Mouse (Mus musculus) ovary, postnatal 10 days (tissue): ENCODE results near the gene Frzb.
"Not testable (repeated sequence)": the region's sequence is repeated elsewhere in the genome, so short reads cannot be mapped to it uniquely, and the experiment has no call there.

ENCODE experiments used
- DNase-seq: peaks from one replicate; pipeline ENCODE4 v3.0.0; 2022; ENCODE audit warnings: low spot score

Frzb gene

GRCm38 (mm10) chr2:80447291-80447791, at the start of gene Frzb:
Gene Frzb (minus strand): TSS chr2:80447625.
- DNase-seq, result peak; percentile 6

- DNase-seq, result not testable (repeated sequence)
Measured at GRCm38 (mm10) chr2:80495304-80495703, 47.9 kb upstream of the Frzb start.

- DNase-seq, result no peak
Measured at GRCm38 (mm10) chr2:80486851-80487250, 39.4 kb upstream of the Frzb start.

- no peak for DNase-seq
Measured at GRCm38 (mm10) chr2:80484951-80485350, 37.5 kb upstream of the Frzb start.

GRCm38 (mm10) chr2:80475831-80476230, 28.4 kb upstream of the Frzb start:
- no peak for DNase-seq

DNA sequence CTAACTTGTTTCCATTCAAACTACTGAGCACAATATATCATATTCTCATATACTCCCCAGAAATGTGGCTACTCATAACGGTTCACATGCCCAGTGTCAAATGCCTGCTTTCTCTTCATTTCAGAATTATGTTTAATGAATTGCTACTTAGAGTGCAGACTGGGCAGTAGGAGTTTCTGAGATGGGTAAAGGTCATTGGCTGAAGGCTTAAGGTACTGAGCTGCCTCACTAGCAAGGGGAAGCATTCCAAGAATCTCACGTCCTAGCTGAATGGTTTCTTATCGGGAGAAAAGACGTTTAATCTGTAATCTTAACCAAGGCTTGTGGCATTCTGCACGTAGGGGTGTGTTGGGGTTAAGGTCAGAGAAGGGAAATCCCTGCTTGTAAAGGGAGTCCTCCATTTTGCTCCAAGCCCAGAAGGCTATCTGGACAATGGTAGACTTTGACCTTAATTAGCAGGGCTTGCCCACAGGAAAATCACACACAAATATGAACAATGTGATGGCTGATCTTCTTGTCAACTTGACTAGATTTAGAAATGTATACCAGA, 26.9 kb upstream of the Frzb start:
- no peak for DNase-seq

GRCm38 (mm10) chr2:80465991-80466821, 18.8 kb upstream of the Frzb start:
- DNase-seq, result no peak

DNA sequence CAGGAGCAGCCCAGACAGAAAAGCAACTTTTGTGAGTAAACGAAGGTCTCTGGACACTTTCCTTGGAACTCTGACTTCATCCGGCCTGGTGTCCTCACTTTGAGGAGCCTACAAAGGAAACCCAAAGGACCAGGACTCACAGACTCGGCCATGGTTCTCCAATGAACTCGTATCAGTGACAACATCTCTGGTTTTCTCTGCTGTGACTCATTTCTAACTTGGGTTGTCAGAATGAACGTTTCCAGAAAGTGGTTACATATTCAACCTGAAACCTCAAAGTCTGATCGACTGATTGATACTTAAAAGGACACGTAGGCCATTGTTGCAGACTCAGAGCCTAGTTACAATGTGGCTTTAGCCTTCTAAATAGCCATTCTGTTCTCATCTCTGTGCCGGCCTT, 14.4 kb upstream of the Frzb start:
- DNase-seq, result no peak

DNA sequence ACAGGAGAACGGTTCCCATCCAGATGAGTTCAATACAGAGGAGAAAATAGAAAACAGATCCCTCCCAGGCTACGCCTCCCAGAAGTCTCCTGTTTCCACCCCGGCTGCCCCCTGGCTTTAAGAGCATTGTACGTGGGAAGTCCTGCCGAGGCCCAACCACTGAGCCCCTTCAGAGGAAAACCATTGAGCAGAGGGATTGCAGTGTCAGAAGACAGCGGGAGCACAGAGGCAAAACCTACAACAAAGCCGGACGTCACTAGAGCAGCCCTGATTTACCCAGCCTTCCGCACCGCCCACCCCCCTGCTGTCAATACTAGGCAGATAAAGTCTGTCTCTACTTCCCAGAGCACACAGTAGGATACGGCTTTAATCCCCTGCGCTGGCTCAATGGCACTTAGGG, 806 bp upstream of the Frzb start:
- DNase-seq, result no peak

- DNase-seq, result peak; percentile 10
Measured at GRCm38 (mm10) chr2:80446308-80447151, 895 bp downstream of the Frzb start.

- DNase-seq, result no peak
Measured at GRCm38 (mm10) chr2:80445926-80446307, 1.5 kb downstream of the Frzb start.

GRCm38 (mm10) chr2:80445491-80445890, 1.9 kb downstream of the Frzb start:
- DNase-seq, result no peak

GRCm38 (mm10) chr2:80444418-80445365, 2.7 kb downstream of the Frzb start:
- DNase-seq, result no peak

GRCm38 (mm10) chr2:80443962-80444361, 3.5 kb downstream of the Frzb start:
- DNase-seq, result no peak

GRCm38 (mm10) chr2:80441386-80441785, 6.0 kb downstream of the Frzb start:
- no peak for DNase-seq

- no peak for DNase-seq
Measured at GRCm38 (mm10) chr2:80438854-80439253, 8.6 kb downstream of the Frzb start.

GRCm38 (mm10) chr2:80437401-80437800, 10.0 kb downstream of the Frzb start:
- DNase-seq, result no peak

DNA sequence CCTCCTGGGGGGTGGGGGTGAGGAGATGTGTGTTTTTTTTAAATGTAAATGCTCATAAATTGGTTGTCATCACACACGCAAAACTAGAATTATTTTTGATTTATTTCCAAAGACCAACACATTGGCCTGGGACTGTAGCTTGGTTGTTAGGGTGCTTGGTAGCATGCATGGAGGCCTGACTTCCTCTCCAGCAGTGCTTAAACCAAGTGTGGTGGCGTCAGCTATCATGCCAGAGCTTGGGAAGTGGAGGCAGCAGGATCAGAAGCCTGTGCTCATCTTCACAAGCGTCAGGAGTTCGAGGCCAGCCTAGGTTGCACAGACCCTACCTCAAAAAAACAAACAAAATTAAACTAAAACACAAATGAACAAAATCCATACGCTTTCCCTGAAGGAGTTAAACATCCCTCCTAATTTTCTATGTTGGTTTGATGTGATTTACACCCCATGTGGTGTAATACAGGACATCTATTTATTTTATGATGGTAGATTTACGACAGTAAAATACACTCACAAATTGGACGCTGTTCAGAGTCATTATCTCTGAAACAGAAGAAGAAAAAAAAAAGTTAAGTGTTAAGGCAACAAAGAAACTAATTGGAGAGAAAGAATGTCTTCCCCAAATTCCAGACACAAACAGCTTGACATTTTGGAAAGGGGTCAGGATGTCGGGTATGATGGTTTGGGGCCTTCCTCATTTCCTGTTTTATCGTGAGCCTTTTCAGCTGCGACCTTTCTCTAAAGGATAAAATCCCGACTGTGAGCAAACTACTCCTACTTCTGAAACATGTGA, 12.4 kb downstream of the Frzb start:
- no peak for DNase-seq

GRCm38 (mm10) chr2:80433254-80433876, 14.1 kb downstream of the Frzb start:
- no peak for DNase-seq

DNA sequence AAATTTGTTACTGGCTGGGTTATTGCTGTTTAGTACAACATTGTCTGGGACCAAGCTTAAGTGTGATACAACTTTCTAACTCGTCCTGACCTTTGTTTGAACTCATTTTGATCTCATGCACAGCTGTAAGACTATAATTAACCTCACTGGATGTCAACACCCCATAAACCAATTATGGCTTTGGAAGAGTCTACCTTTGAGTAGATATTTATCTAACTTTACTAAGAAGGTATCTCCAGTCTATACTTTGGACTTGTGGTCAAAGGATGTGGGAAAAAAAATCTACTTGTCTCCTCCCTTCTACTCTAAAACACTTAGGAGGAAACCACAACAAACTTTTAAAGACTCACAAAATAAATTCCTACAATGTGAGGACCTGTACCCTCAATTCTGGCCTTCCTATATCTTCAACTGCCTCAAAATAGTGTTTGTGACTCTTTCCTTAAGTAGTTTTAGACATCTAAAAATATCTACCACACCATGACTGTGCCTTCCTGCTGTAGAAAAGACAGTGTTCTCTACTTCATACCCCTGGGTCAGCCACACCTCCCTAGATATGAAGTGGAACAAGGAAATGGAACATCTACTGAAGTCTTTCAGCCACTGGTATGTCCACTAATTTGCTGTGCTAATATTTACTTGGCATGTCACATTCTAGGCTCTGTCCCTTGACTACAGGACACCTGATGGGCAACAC, 16.9 kb downstream of the Frzb start:
- DNase-seq, result no peak
